Mouse (Mus musculus) ovary, adult 18-20 months (tissue): ENCODE results near the gene Nsfl1c.

ENCODE experiments used
- DNase-seq: peaks from one replicate; pipeline ENCODE4 v3.0.0; 2022; ENCODE audit warnings: low spot score, mixed read lengths

Nsfl1c gene

DNA sequence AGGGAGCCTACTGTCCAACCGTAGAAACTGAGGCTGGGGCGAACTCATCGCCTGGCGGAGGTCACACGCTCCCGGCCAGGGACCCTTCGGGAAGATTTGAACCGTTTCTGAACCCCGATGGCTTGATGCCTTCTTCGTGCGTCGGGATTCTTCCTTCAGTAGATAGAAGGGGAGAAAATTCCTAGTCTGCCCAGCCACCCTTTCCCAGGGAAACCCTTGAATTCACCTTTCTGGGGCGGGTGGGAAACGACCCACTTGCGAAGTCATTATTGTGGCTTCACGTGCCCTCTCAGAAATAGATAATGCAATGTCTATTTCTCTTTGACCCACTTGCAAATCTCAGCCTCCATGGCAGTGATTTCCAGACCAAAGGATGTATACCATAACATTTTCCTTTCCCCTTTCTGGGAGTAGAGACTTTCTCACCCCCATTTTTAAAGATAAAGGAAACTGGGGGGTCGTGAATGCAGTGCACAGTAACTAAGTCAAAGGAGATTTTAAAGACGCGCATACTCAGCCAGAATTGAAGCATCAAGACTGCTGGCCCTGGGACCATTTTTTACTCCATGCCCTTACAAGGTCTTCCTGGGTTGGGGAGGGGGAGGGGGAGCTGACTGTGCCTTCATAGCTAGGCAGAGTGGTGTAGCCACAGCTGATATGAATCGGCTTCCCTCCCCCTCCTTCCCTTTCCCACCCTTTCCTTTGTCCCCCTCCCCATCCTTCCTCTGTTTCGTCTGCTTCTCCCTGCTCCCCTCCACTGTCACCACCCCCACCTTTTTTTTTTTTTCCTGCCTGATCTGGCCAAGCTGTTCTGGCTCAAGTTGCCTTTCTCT lies 49.3 kb downstream of the Nsfl1c start:
- peak; percentile 11 for DNase-seq

- DNase-seq: no peak
Measured at GRCm38 (mm10) chr2:151544673-151545072, 50.7 kb downstream of the Nsfl1c start.

- no peak for DNase-seq
Measured at GRCm38 (mm10) chr2:151546571-151546970, 52.6 kb downstream of the Nsfl1c start.

DNA sequence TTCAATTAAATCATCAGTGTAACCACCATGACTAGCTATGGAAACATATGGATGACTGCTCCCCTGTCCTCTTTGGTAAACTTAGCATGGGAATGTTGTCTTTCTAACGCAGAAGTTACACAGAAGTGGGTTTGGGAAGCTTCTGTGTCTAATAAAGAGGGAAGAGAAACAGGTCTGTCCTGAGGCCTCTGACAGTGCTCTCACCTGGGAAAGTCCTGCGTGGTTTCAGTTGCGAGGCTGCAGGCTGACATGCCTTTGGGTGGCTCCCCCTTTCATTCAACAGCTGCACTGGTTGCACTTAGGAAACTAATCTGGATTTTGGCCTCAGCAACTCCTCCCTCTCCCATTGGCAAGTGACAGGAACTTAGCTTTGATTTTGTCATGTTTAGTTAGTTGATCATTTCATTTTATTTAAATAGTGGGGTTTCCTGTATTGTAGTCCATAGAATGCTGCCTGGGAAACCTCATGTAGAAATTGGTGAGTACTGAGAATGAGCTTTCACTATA lies 55.7 kb downstream of the Nsfl1c start:
- no peak for DNase-seq
